Mouse (Mus musculus) liver, embryonic 12.5 days (tissue): ENCODE data around the gene Lingo4. TPM values are rescaled to one million over a fixed set of nuclear protein-coding genes. Genes with fewer than 3 reads are reported as not detected.

Experiments used
- ATAC-seq: fragments of 200-750 bp; cut with Nextera tagmentation; 2 replicates; pipeline ENCODE4 v1.8.0; 2017; ENCODE audit warnings: moderate number of reproducible peaks, mild to moderate bottlenecking, moderate library complexity
- H3K27ac ChIP-seq: fragments of 300-500 bp; sonication (generic); 2 replicates; pipeline ENCODE4 v1.5.1; 2016; ENCODE audit warnings: mild to moderate bottlenecking
- H3K27me3 ChIP-seq: fragments of 300-500 bp; sonication (generic); replicated peaks from 2 replicates; pipeline ENCODE4 v1.6.1; 2016; ENCODE audit warnings: mild to moderate bottlenecking, moderate library complexity
- H3K36me3 ChIP-seq: fragments of 300-500 bp; sonication (generic); 2 replicates; pipeline ENCODE4 v1.6.1; 2016; ENCODE audit warnings: mild to moderate bottlenecking, moderate library complexity
- H3K4me1 ChIP-seq: fragments of 300-500 bp; sonication (generic); 2 replicates; pipeline ENCODE4 v1.6.1; 2016
- H3K4me2 ChIP-seq: fragments of 300-500 bp; sonication (generic); 2 replicates; pipeline ENCODE4 v1.6.1; 2016; ENCODE audit warnings: mild to moderate bottlenecking, moderate library complexity
- H3K4me3 ChIP-seq: fragments of 300-500 bp; sonication (generic); 2 replicates; pipeline ENCODE4 v1.5.1; 2016; ENCODE audit warnings: mild to moderate bottlenecking, moderate library complexity
- H3K9ac ChIP-seq: fragments of 300-500 bp; sonication (generic); 2 replicates; pipeline ENCODE4 v1.6.1; 2016; ENCODE audit warnings: mild to moderate bottlenecking, moderate library complexity
- H3K9me3 ChIP-seq: fragments of 300-500 bp; sonication (generic); replicated peaks from 2 replicates; pipeline ENCODE4 v1.6.1; 2016; ENCODE audit warnings: mild to moderate bottlenecking, moderate library complexity
- WGBS: fragments of 180-500 bp; shearing (Covaris S2); methylation state at CpG from one replicate; pipeline ENCODE4 v1.1.7; 2016; ENCODE audit not compliant: insufficient replicate concordance; 5-methylcytosine and 5-hydroxymethylcytosine counted together
- polyA plus RNA-seq: library from polyadenylated mRNA; unstranded; fragments of >200 nt; fragmentation: Nextera tagmentation; extraction: Ambion mirVana; gene quantifications from 2 replicates; pipeline ENCODE4 v1.2.1, GENCODE M21; 2016

Gene Lingo4
- polyA plus RNA-seq, 1 experiment from 2014 or later: 0.04 TPM

DNA sequence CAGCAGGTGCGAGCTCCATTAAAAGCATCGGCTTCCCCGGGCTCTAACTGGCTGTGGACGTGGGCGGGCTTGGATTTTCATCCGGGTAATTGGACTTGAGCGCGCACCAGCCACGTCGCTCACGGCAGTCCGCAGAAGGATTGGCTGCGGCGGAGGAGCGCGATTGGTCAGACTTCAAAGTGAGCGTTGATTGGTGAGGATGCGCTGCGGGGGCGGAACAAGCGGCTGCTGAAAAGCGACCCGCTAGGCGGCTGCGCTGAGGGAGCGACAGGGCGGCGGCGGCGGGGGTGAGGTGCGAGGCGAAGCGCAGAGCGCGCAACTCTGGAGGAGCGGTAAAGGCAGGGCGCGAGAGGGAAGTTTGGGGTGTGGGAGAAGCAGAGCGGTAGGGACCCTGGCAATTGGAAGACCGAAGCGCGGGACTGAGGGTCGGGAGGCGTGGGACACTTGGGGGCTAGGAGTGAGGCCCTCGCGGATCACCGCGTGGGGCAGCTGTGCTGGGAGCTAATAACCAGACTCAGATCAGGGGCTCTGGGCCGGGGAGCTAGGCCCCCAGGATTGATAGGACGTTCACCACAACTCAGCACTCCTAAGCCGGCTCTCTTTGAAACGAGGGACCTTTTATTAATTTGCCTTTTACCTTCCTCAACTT is 14.8 kb downstream of the Lingo4 start, which contains the start of gene Tdrkh:
TSS of gene Tdrkh (plus strand) at position 243 of the 649 bp plus-strand sequence.
- Histone ChIP-seq H3K27ac (no peak within 1 kb of the TSS), H3K4me1 (peaks cover 15% of the 10 kb centered on the region), H3K4me3 (peak within 1 kb of the TSS; percentile 50), H3K36me3 (no peaks in the 10 kb centered on the region), H3K27me3 (peaks cover 26% of the 10 kb centered on the region), H3K9ac (peak within 1 kb of the TSS; percentile 53), H3K4me2 (peak within 1 kb of the TSS; percentile 74), H3K9me3 (no peaks in the 10 kb centered on the region)
- 11% methylated on average over 52 of the region's 52 CpGs for WGBS
- ATAC-seq: peak; percentile 94

DNA sequence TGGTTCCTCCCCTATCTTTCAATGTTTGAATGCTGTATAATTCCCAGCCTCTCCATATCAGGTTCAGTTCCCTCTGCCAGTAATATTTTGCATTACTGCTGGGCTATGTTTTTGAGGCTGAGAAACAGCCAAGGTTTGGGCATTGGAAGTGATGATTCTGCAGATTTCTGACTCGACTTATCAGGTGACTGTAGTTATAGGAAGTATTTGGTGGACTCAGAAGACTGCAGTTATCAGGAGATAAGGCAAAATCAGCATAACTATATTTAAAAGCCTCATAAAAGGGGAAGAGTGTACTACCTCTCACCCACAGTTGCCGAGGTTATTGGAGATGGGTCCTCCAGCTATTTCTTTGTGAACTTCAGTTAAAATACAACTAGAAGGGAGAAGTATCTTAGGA is 32.7 kb downstream of the Lingo4 start:
- no peak for ATAC-seq
- no peak overlapping the region for H3K4me2 ChIP-seq
- H3K4me3 ChIP-seq: no peak overlapping the region
- no peaks in the 10 kb centered on the region for H3K4me1 ChIP-seq
- no peaks in the 10 kb centered on the region for H3K36me3 ChIP-seq
- 12% methylated on average over 2 of the region's 2 CpGs for WGBS
- H3K27me3 ChIP-seq: no peaks in the 10 kb centered on the region
- no peak overlapping the region for H3K9ac ChIP-seq
- H3K27ac ChIP-seq: no peak overlapping the region
- H3K9me3 ChIP-seq: no peaks in the 10 kb centered on the region

DNA sequence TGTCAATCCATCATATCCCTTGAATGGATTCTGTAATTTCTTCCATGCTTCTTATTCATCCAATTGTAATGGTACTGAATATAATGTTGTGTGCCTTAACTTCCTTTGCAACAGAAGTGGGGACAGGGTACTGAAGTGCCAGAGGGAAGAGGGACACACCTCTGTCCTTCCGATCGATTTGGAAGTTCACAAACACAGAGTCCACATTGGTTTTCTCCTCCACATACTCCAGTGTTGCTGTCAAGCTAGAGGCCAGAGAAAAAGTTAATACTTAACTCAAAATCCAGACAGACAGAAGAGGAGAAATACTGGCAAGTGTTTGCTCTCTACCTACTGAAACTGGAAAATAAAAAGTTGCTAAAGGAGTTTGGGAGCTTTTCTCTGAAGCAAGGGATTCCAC is 36.0 kb downstream of the Lingo4 start:
- Histone ChIP-seq H3K9ac (no peak overlapping the region), H3K4me3 (no peak overlapping the region), H3K36me3 (no peaks in the 10 kb centered on the region), H3K4me2 (no peak overlapping the region), H3K27me3 (peaks cover 2% of the 10 kb centered on the region; the same call in 1 of the 2 replicates), H3K9me3 (no peaks in the 10 kb centered on the region), H3K27ac (0 out of 2 replicates have a peak overlapping the region, but pooled peaks have one; percentile 16), H3K4me1 (no peaks in the 10 kb centered on the region)
- 59% methylated on average over 2 of the region's 2 CpGs for WGBS
- ATAC-seq: no peak

DNA sequence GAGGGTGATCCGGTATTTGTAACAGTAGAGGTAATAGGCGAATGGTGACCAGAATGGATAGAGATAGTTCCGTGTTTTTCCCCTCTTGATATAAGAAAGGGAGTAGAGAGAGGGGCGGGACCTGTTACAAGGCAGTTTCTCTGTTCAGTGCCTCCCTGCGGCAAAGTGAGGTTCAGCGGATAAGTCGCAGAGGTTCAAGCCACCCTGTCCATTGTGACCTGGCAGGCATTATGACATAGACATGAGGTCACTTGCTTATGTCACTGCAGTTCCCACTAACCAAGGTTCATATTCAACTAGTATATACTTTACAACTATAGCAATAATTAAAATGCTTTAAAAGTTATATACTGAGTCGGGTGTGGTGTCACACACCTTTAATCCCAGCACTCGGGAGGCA is 38.1 kb downstream of the Lingo4 start:
- H3K4me2 ChIP-seq: no peak overlapping the region
- H3K27me3 ChIP-seq: peaks cover 16% of the 10 kb centered on the region
- 68% methylated on average over 9 of the region's 9 CpGs for WGBS
- no peaks in the 10 kb centered on the region for H3K36me3 ChIP-seq
- no peaks in the 10 kb centered on the region for H3K9me3 ChIP-seq
- no peak overlapping the region for H3K27ac ChIP-seq
- no peak overlapping the region for H3K4me3 ChIP-seq
- H3K9ac ChIP-seq: no peak overlapping the region
- no peaks in the 10 kb centered on the region for H3K4me1 ChIP-seq
- no peak for ATAC-seq

DNA sequence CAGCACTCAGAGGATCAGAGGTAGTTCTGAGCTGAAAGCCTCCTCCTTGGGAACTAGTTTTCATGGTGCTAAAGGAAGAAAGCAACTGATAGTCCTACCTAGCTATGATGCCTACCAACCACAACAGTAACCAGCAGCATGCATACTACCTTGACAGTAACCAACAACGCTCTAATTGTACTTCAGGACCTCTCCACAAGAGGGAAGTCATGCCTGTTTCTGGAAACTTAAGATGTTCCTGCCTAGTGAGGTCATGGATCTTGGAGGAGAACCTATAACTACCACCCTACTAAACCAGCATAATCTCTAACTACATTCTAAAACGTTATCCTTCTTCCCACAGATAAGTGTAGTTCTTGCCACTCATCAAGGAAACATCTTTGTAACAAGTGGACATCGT is 42.9 kb downstream of the Lingo4 start:
- WGBS: 30% methylated on average over 3 of the region's 3 CpGs
- Histone ChIP-seq H3K4me3 (no peak overlapping the region), H3K4me1 (peaks cover 16% of the 10 kb centered on the region), H3K9me3 (no peaks in the 10 kb centered on the region), H3K36me3 (peaks cover 18% of the 10 kb centered on the region), H3K4me2 (no peak overlapping the region), H3K27me3 (peaks cover 16% of the 10 kb centered on the region), H3K27ac (no peak overlapping the region), H3K9ac (no peak overlapping the region)
- no peak for ATAC-seq

DNA sequence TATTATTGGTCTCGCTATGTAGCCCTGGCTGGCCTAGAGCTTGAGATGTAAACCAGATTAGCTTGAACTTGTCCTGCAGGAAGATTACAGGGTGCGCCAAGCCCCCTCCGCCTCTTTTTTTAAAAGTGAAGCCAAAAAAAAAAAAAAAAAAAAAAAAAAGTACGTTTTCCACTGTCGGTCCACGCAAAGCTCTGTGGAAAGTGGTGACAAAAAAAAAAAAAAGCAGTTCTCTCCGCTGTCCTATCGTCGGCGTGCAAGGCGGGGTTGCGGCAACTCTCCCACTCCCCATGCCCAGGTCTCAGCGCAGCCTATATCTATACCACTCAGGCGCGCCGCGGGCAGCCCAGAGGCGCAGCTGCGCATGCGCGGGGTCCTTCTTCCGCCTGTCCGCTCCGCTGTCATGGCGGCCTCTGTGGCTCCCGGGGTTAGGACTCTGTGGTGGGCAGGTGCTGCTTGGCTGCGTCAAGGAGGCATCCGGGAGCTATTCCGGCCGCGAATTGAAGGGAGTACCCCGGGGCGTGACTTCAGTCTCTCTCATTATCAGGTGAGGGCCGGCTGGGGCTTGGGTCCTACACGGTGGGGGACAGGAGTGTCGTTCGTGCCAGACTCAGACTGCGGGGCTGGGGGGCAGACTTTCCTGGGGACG is 44.8 kb downstream of the Lingo4 start, which contains the start of gene Mrpl9:
TSS of gene Mrpl9 (plus strand) at position 368 of the 646 bp plus-strand sequence.
- Histone ChIP-seq H3K4me3 (peak within 1 kb of the TSS; percentile 97), H3K4me2 (peak within 1 kb of the TSS; percentile 78), H3K9me3 (no peaks in the 10 kb centered on the region), H3K9ac (peak within 1 kb of the TSS; percentile 97), H3K27me3 (peaks cover 16% of the 10 kb centered on the region), H3K36me3 (peaks cover 37% of the 10 kb centered on the region), H3K4me1 (peaks cover 16% of the 10 kb centered on the region), H3K27ac (peak within 1 kb of the TSS; percentile 83)
- ATAC-seq: peak; percentile 98
- under 1% methylated on average over 39 of the region's 39 CpGs for WGBS

DNA sequence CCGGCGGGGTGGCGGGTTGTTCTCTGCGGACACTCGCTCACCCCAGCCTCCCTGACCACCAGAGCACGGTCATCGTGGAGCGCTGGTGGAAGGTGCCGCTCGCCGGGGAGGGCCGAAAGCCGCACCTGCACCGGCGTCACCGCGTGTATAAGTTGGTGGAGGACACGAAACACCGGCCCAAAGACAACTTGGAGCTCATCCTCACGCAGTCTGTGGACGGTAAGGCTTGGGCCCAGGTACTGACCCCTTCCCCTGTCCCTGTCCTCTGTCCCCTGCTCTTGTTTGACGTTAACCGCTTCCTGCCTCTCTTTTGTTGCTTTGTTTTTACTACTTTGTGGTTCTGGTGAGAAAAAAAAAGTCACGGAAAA is 45.3 kb downstream of the Lingo4 start, which contains the start of gene Oaz3:
TSS of gene Oaz3 (minus strand) at position 319 of the 368 bp plus-strand sequence.
- Histone ChIP-seq H3K9ac (peak within 1 kb of the TSS; percentile 97), H3K27me3 (peaks cover 16% of the 10 kb centered on the region), H3K36me3 (peaks cover 42% of the 10 kb centered on the region), H3K4me2 (peak within 1 kb of the TSS; percentile 78), H3K27ac (peak within 1 kb of the TSS; percentile 83), H3K9me3 (no peaks in the 10 kb centered on the region), H3K4me1 (peaks cover 16% of the 10 kb centered on the region), H3K4me3 (peak within 1 kb of the TSS; percentile 97)
- peak; percentile 68; the same call in 1 of the 2 replicates for ATAC-seq
- WGBS: under 1% methylated on average over 24 of the region's 24 CpGs

DNA sequence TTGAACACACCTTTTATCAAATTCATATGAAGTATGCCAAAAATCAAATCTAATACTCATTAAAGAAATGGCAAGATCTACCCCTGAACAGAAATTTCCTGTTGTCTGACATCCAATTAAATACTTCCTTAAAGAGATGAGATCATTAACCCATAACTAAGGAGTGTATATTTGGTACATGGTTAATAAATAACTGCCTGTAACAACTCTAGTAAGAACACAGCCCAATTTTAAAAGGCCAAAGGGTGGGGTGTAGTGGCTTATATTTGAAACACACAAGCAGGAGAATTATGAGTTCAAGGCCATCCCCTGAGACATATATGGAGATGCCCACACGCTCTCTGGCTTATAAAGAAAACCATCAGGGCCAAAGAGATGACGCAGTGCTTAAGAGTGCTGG is 51.1 kb downstream of the Lingo4 start:
- Histone ChIP-seq H3K36me3 (peaks cover 63% of the 10 kb centered on the region), H3K27me3 (no peaks in the 10 kb centered on the region), H3K9me3 (no peaks in the 10 kb centered on the region), H3K4me2 (no peak overlapping the region), H3K4me3 (no peak overlapping the region), H3K9ac (no peak overlapping the region), H3K4me1 (peaks cover 13% of the 10 kb centered on the region), H3K27ac (no peak overlapping the region)
- WGBS: 85% methylated on average over 2 of the region's 2 CpGs
- ATAC-seq: no peak

Other genes starting within 250 kb of the Lingo4 start
- not detected in 2 replicates for gene Gm10696, start 220.3 kb upstream of the Lingo4 start, polyA plus RNA-seq
- not detected in 2 replicates for gene Gm5286, start 201.8 kb upstream of the Lingo4 start, polyA plus RNA-seq
- gene Gm4778, start 134.5 kb upstream of the Lingo4 start, polyA plus RNA-seq: not detected in 2 replicates
- gene Them4, start 88.4 kb upstream of the Lingo4 start, polyA plus RNA-seq: 3.1 and 3.3 TPM in 2 replicates
- gene Them5, start 56.4 kb upstream of the Lingo4 start, polyA plus RNA-seq: not detected in 2 replicates
- gene C2cd4d, start 36.1 kb upstream of the Lingo4 start, polyA plus RNA-seq: 0.17 and 0.21 TPM in 2 replicates
- 0.49 and 0.70 TPM in 2 replicates for gene Rorc, start 25.7 kb upstream of the Lingo4 start, polyA plus RNA-seq
- gene Tdrkh, start 14.8 kb downstream of the Lingo4 start, polyA plus RNA-seq: 10.7 and 11.1 TPM in 2 replicates
- gene Mrpl9, start 44.8 kb downstream of the Lingo4 start, polyA plus RNA-seq: 56.4 and 61.8 TPM in 2 replicates
- gene Oaz3, start 45.4 kb downstream of the Lingo4 start, polyA plus RNA-seq: 0.13 and 0.31 TPM in 2 replicates
- 0.22 and 0.44 TPM in 2 replicates for gene Celf3, start 79.8 kb downstream of the Lingo4 start, polyA plus RNA-seq
- not detected in 2 replicates for gene Riiad1, start 81.8 kb downstream of the Lingo4 start, polyA plus RNA-seq
- gene Snx27, start 184.2 kb downstream of the Lingo4 start, polyA plus RNA-seq: 23.9 and 25.1 TPM in 2 replicates
- gene Gm10972, start 244.6 kb downstream of the Lingo4 start, polyA plus RNA-seq: not detected in 2 replicates